Mouse (Mus musculus): Measurements from ENCODE around the gene Olfr1357.

Olfr1357 gene

GRCm38 (mm10) chr10:78576435-78577184 is 41.3 kb downstream of the Olfr1357 start:
- DNase-seq, result no peak

GRCm38 (mm10) chr10:78575690-78576089 is 42.2 kb downstream of the Olfr1357 start:
- no peak for DNase-seq

- no peak for DNase-seq
Observed at GRCm38 (mm10) chr10:78575105-78575632, 42.7 kb downstream of the Olfr1357 start.

- DNase-seq, result peak; percentile 90
Observed at GRCm38 (mm10) chr10:78574250-78575104, 43.4 kb downstream of the Olfr1357 start, which contains the start of gene Ilvbl. Gene Ilvbl, plus strand, starts transcription at chr10:78574346.

GRCm38 (mm10) chr10:78573226-78573625 is 44.6 kb downstream of the Olfr1357 start:
- no peak for DNase-seq

- DNase-seq, result no peak
Observed at GRCm38 (mm10) chr10:78570897-78571296, 47.0 kb downstream of the Olfr1357 start.

- DNase-seq, result no peak
Observed at GRCm38 (mm10) chr10:78570416-78570815, 47.5 kb downstream of the Olfr1357 start.

- no peak for DNase-seq
Observed at GRCm38 (mm10) chr10:78569686-78570085, 48.2 kb downstream of the Olfr1357 start.

- DNase-seq, result no peak
Observed at GRCm38 (mm10) chr10:78569191-78569590, 48.7 kb downstream of the Olfr1357 start.

- no peak for DNase-seq
Observed at GRCm38 (mm10) chr10:78565070-78565469, 52.8 kb downstream of the Olfr1357 start.

All from right cerebral cortex, postnatal 25 days (tissue).